Mouse (Mus musculus) urinary bladder, postnatal 14 days (tissue): Measurements from ENCODE around the gene Pnldc1.
A peak's percentile ranks its signal among the peaks of the same experiment; 100 is the strongest.

Source experiments
- DNase-seq: peaks from one replicate; pipeline ENCODE4 v3.0.0; 2021; ENCODE audit warnings: low spot score

The Pnldc1 gene

DNA sequence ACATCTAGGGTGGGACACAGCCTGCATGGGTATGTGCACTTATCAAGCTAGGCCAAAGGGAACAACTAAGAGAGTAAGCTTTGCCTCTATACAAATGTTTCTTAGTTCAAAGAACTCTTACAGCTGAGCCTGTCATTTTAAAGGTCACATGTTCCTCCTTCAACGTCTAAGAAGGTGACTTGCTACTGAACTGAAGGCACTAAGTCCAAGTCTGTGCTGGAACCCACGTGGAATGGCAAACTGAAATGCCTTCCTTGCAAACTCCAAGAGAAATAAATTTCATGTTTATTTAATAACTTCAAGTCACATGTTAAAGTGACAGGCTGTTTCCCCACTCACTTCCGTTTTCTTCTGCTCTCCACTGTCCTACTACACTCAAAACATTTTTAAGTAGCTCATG, 52.6 kb downstream of the Pnldc1 start:
- no peak for DNase-seq

GRCm38 (mm10) chr17:12854386-12854785, 55.6 kb downstream of the Pnldc1 start:
- DNase-seq = no peak

GRCm38 (mm10) chr17:12853821-12854220, 56.2 kb downstream of the Pnldc1 start:
- DNase-seq = no peak

- DNase-seq = no peak
These were observed 58.3 kb downstream of the Pnldc1 start for GRCm38 (mm10) chr17:12851689-12852088.

- DNase-seq = no peak
These were observed 60.1 kb downstream of the Pnldc1 start for GRCm38 (mm10) chr17:12849778-12850382.

DNA sequence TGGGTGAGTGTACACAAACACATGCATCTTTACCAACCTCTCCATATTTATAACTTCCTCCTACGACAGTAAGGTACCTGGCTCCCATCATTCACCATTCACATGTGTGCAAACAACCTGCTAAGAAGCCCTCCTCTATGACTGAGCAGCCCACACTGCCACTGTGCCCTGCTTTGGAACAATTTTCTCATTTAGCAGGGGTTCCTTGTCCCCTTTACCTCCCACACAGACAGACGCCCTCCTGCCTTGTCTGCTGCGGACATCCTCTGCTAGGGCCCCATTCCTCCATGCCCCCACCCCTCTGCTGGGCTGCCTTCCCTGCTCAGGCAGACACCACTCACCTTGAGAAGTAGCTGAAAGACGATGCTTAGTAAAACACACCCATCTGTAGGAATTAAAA, 62.3 kb downstream of the Pnldc1 start:
- no peak for DNase-seq

- DNase-seq = no peak
These were observed 63.6 kb downstream of the Pnldc1 start for GRCm38 (mm10) chr17:12846474-12846873.

DNA sequence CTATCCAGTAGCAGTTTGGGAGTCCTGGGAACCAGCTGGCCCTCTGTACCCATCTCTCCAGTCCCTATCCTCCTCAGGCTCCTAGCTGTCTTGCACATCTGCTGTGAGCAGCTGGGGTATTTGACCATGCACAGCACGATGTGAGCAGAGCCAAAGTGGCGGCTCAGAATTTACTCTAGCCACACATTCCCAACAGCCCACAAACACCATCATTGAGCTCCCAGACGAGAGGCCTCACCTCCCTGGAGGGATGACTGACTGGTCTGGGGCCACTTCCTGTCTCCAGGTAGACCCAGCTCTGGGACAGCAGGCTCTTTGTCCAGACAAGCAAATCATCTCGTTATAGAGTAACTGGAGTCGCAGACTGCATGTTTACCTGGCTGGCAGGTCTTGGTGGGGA, 64.2 kb downstream of the Pnldc1 start:
- peak; percentile 20 for DNase-seq

DNA sequence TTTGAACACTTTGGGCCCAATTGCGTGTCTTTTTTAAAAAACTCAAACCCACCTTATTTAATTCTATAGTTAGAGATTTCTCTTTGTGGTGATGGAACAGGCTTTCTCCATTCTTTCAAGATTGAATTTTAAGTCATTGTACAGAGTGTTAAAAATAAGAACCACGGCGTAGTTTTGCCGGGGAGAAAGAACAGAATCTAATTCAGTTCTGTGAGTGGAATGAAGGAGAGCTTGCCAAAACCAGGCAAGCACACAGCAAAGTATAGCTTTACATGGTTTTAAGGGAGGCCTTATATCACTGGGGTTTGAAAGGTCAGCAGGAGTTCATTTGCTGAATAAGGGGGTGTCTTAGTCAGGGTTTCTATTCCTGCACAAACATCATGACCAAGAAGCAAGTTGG, 65.5 kb downstream of the Pnldc1 start:
- no peak for DNase-seq

GRCm38 (mm10) chr17:12843826-12844225, 66.2 kb downstream of the Pnldc1 start:
- DNase-seq = no peak

DNA sequence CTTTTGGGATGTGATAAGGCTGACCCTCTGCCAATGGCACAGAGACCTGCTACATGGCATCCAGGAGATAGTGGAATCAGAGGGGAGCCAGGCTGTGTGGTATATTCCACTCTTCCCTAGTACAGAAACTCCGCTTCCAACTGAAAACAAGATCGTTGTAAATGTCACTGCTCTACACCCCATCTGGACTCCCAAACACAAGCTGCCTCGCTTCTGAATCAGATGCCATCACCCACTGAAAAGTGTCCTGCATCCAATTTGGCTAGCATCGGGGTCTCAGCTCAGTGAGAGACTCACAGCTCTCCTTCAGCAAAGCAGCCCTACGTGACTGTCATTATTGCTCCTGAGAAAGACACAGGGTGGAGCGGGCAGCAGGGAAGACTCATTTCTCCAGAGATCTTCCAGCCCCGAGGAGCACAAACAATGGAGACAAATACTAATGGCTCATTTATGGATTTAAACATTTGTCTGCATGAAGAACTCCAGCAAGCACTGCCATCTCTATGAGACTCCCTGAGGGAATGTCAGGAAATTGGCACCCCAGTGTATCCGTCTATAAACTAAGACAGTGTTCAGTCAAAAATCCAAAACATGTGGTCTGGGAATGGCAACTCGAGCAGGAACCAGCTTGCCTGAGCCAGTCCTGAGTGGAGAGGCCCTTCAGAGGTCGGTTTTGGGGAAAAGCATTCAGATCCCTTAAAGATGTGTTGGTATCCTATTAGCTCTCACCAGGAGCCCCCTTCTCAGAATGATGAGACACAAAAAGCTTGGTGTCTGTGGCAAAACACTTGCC, 70.4 kb downstream of the Pnldc1 start:
- DNase-seq = no peak
